Mouse (Mus musculus) liver, embryonic 14.5 days (tissue): ENCODE results near the gene S100a1.

Experiments
- CTCF ChIP-seq: IDR thresholded peaks from 2 replicates; pipeline ENCODE4 v1.5.1; 2016; ENCODE audit warnings: antibody characterized with exemption, low read depth, control low read depth
- EP300 ChIP-seq: IDR thresholded peaks from 2 replicates; pipeline ENCODE4 v1.6.1; 2016; ENCODE audit warnings: antibody characterized with exemption, low read depth

DNA sequence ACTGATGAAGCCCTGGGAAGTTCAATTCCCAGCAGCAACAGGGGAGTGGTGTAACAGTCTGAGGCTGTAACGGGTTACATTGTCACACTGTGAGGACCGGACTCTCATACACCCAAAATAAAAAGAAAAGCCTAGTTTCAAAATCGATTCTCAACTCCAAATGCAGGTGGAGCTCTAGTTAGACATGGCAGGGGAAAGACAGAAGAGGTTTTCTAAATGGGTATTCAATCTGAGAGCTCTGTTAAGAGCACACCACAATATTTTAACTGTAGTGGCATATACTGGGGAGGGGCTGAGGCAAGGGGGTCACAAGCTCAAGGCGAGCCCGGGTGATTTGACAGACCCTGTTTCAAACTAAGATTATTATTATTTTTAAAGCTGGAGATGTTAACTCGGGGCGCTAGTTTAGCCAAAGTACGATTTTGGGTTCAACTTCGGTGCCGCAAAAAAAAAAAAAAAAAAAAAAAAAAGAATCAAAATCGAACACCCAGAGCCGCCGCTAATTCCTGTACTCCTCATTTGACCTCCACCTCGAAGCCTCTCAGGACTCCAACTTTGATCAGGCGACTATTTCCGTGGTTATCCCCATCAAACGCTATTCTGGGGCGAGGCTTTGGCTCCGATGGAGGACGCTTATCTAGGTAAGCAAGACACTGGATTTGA is 5.8 kb downstream of the S100a1 start:
- TF ChIP-seq CTCF = no peak
- no peak for TF ChIP-seq EP300
